Mouse (Mus musculus): ENCODE results near the gene Pabpc1l.

- TF ChIP-seq POLR2A (IDR thresholded peaks at IDR 0.05; ENCODE audit: borderline replicate concordance, extremely low read depth, insufficient read depth, insufficient read length, poor library complexity, severe bottlenecking) (no peak), CTCF (IDR thresholded peaks at IDR 0.05; ENCODE audit: borderline replicate concordance, extremely low read depth, insufficient read depth, insufficient read length) (no peak)
Observed at GRCm38 (mm10) chr2:164004503-164004902, 20.7 kb upstream of the Pabpc1l start.

Measured in brain, embryonic 14.5 days (tissue).